Mouse (Mus musculus) stomach, postnatal 0 days (tissue): ENCODE data around the gene Gm34302. TPM values are rescaled to one million over a fixed set of nuclear protein-coding genes. Genes with fewer than 3 reads are reported as not detected.
"Not testable (repeated sequence)": the region's sequence is repeated elsewhere in the genome, so short reads cannot be mapped to it uniquely, and the experiment has no call there.

ENCODE experiments used
- ATAC-seq: fragments of 200-750 bp; cut with Nextera tagmentation; 2 replicates; pipeline ENCODE4 v1.8.0; 2017; ENCODE audit not compliant: low FRiP score, low TSS enrichment
- DNase-seq: peaks from one replicate; pipeline ENCODE4 v3.0.0-alpha.2; 2016; ENCODE audit warnings: low spot score
- H3K27ac ChIP-seq: fragments of 300-500 bp; sonication (generic); replicated peaks from 2 replicates; pipeline ENCODE4 v1.5.1; 2014; ENCODE audit warnings: mild to moderate bottlenecking, control low read depth
- H3K27me3 ChIP-seq: fragments of 300-500 bp; sonication (generic); 2 replicates; pipeline ENCODE4 v1.6.1; 2014; ENCODE audit warnings: low read length; ENCODE audit not compliant: control insufficient read depth, insufficient read depth
- H3K36me3 ChIP-seq: fragments of 300-500 bp; sonication (generic); 2 replicates; pipeline ENCODE4 v1.6.1; 2014; ENCODE audit warnings: low read length, mixed read lengths; ENCODE audit not compliant: control insufficient read depth, insufficient read depth
- H3K4me1 ChIP-seq: fragments of 300-500 bp; sonication (generic); replicated peaks from 2 replicates; pipeline ENCODE4 v1.6.1; 2014; ENCODE audit warnings: antibody characterized with exemption; ENCODE audit not compliant: control insufficient read depth, insufficient read depth
- H3K4me2 ChIP-seq: fragments of 300-500 bp; sonication (generic); replicated peaks from 2 replicates; pipeline ENCODE4 v1.6.1; 2014; ENCODE audit warnings: low read depth, mild to moderate bottlenecking, control low read depth, moderate library complexity
- H3K4me3 ChIP-seq: fragments of 300-500 bp; sonication (generic); 2 replicates; pipeline ENCODE4 v1.5.1; 2014; ENCODE audit warnings: low read depth, low read length, control low read depth
- H3K9ac ChIP-seq: fragments of 300-500 bp; sonication (generic); 2 replicates; pipeline ENCODE4 v1.6.1; 2014; ENCODE audit warnings: mild to moderate bottlenecking, low read length, control low read depth, mixed read lengths
- H3K9me3 ChIP-seq: fragments of 300-500 bp; sonication (generic); 2 replicates; pipeline ENCODE4 v1.6.1; 2016; ENCODE audit warnings: low read length; ENCODE audit not compliant: control insufficient read depth
- CTCF ChIP-seq: IDR thresholded peaks from 2 replicates; pipeline ENCODE4 v1.5.1; 2016; ENCODE audit warnings: antibody characterized with exemption, low read depth, mild to moderate bottlenecking, moderate library complexity
- EP300 ChIP-seq: optimal IDR thresholded peaks from 2 replicates; pipeline ENCODE3; 2016; ENCODE audit warnings: antibody characterized with exemption
- WGBS: fragments of 180-500 bp; shearing (Covaris S2); extraction: QIAGEN DNeasy Blood & Tissue Kit; methylation state at CpG from one replicate; pipeline ENCODE4 v1.1.7; 2014; 5-methylcytosine and 5-hydroxymethylcytosine counted together
- polyA plus RNA-seq: library from polyadenylated mRNA; unstranded; fragments of >200 nt; fragmentation: Nextera tagmentation; extraction: Ambion mirVana; gene quantifications from 2 replicates; pipeline ENCODE4 v1.2.1, GENCODE M21; 2015

Gene Gm34302
- polyA plus RNA-seq = not detected in 2 replicates

DNA sequence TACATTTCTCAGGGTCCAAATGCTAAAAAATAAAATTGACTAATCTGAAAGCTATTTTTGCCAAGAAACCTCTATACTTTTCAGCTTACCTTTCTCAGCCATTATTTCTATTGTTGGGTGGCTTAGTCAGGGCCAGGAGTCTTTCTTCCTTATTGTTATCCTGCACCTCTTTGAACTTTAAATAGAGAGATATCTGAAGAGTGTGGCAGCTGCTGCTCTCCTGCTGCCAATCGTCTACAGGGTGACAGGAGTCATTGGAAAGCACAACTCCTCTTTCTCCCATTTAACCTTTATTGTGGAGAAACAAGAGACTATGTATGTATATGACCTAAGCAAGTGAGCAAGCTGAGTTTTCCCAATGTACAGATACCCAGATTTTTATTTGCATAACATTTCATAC is at the start of gene Gm34302:
Gm34302 (minus strand) TSS at position 154 of the 400 bp plus-strand sequence.
- Histone ChIP-seq H3K9ac (no peak within 1 kb of the TSS), H3K27me3 (no peaks in the 10 kb centered on the region), H3K4me3 (no peak within 1 kb of the TSS), H3K36me3 (no peaks in the 10 kb centered on the region), H3K9me3 (no peaks in the 10 kb centered on the region), H3K27ac (no peak within 1 kb of the TSS), H3K4me1 (no peaks in the 10 kb centered on the region), H3K4me2 (no peak within 1 kb of the TSS)
- DNase-seq = no peak
- TF ChIP-seq CTCF = no peak
- no peak for TF ChIP-seq EP300
- ATAC-seq = no peak
- WGBS = 31% methylated on average over 1 of the region's 1 CpGs

DNA sequence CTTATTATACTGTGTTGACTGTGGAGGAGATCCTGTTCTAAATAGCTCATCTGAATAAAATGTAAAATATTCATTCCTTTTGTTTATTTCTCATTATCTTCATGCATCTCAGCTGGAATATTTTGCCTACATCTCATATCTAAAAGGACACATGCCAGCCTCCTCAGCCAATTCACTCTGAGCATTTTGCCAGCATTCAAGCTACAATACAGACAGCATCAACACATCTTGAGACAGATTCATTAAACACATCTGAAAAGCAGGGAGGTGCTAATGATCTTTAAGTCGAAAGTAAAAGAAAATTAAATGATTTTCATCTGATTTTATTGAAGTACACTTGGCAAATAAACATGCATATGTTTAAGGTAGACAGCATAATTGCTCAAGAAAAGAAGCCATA is 48.2 kb upstream of the Gm34302 start:
- Histone ChIP-seq H3K4me1 (no peaks in the 10 kb centered on the region), H3K9ac (no peak overlapping the region), H3K9me3 (no peaks in the 10 kb centered on the region), H3K36me3 (no peaks in the 10 kb centered on the region), H3K27ac (no peak overlapping the region), H3K4me3 (no peak overlapping the region), H3K4me2 (no peak overlapping the region), H3K27me3 (no peaks in the 10 kb centered on the region)
- 50% methylated on average over 1 of the region's 1 CpGs for WGBS
- TF ChIP-seq CTCF = no peak
- TF ChIP-seq EP300 = no peak
- no peak for DNase-seq
- no peak for ATAC-seq

DNA sequence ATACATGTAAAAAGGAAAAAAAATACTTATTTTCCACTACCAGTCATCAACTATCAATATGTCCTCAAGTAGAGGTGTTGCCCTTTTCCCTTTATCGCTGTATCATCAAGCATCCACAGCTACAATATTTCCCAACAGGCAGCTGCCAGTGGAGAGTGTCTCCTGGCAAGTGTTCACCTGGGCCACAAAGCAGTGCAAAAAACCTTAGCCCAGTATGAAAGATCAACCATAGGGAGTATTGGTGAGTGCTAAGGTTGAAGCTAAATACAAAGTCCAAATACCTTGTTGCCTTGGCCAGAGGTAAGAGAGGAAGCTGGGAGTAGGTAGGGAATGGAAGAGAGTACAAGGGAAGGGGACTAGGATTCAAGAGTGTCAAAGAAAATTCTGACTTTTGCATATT is 34.0 kb upstream of the Gm34302 start:
- no peak for ATAC-seq
- H3K9me3 ChIP-seq = no peaks in the 10 kb centered on the region
- H3K36me3 ChIP-seq = no peaks in the 10 kb centered on the region
- TF ChIP-seq EP300 (no peak), CTCF (no peak)
- no peak overlapping the region for H3K9ac ChIP-seq
- no peaks in the 10 kb centered on the region for H3K4me1 ChIP-seq
- no peak overlapping the region for H3K4me3 ChIP-seq
- no peak for DNase-seq
- no peak overlapping the region for H3K4me2 ChIP-seq
- WGBS = 81% methylated on average over 1 of the region's 1 CpGs
- H3K27ac ChIP-seq = no peak overlapping the region
- H3K27me3 ChIP-seq = no peaks in the 10 kb centered on the region

DNA sequence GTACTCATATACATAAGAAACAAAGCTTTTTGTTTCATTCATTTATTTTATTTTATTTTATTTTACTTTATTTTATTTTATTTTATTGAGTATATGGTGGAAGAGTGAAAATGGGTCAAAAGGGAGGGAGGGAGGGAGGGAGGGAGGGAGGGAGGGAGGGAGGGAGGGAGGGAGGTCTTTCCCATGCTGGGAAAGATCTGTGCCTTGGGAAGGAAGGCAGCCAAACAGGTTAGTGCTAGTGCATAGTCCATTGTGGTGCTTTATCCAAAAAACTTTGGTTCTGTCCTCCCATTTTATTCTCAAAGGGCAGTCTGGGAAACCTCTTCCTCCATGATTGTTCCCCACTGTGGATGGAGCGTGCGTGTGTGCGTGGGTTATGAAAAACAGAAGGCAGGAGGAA is 32.6 kb upstream of the Gm34302 start:
- H3K9ac ChIP-seq, H3K9me3 ChIP-seq, H3K4me2 ChIP-seq, H3K36me3 ChIP-seq, DNase-seq, H3K27me3 ChIP-seq, H3K27ac ChIP-seq, H3K4me3 ChIP-seq, H3K4me1 ChIP-seq: not testable (repeated sequence)
- 74% methylated on average over 3 of the region's 3 CpGs for WGBS
- peak; percentile 73; the same call in 1 of the 2 replicates for ATAC-seq

DNA sequence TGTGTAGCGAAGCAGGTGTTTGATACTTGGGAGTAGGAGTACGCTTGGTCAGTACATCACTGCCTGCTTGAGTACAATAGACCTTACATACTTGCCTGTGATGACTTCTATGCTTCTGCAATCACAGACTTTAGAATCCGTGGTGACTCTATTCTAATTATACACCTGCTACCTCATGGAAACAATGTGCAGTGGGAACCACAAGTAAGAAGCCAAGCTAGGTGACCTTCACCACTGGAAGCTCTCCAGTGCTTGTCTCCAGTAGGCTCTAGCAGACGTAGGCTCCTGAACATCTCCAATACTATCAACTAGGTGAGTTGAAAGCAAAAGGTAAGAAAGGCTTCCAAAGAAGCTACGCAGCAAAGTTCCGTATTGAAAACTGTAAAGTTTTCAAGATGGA is 27.6 kb upstream of the Gm34302 start:
- H3K36me3 ChIP-seq = no peaks in the 10 kb centered on the region
- WGBS = 90% methylated on average over 6 of the region's 6 CpGs
- ATAC-seq = no peak
- DNase-seq = no peak
- no peaks in the 10 kb centered on the region for H3K27me3 ChIP-seq
- H3K4me2 ChIP-seq = no peak overlapping the region
- no peak overlapping the region for H3K27ac ChIP-seq
- H3K9ac ChIP-seq = no peak overlapping the region
- no peaks in the 10 kb centered on the region for H3K9me3 ChIP-seq
- H3K4me3 ChIP-seq = no peak overlapping the region
- no peaks in the 10 kb centered on the region for H3K4me1 ChIP-seq
- TF ChIP-seq CTCF = no peak
- no peak for TF ChIP-seq EP300

DNA sequence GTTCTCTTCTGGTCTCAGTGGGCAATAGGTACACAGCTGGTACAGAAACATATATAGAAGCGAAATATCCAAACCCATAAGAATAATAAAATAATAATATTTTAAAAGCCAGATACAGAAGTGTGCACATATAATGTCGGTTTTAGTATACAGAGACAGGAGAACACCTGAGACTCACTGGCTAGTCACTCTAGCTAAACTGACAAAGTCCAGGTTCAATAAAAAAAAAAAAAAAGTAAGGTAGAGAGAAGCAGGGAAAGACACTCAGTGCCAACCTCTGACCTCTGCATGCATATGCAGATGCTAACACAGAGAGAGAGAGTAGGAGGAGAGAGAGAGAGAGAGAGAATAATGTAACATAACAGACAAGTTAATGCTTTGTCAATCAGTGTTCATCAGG is 25.8 kb upstream of the Gm34302 start:
- WGBS = 85% methylated on average over 2 of the region's 2 CpGs
- Histone ChIP-seq H3K4me2 (no peak overlapping the region), H3K9ac (no peak overlapping the region), H3K27ac (no peak overlapping the region), H3K27me3 (no peaks in the 10 kb centered on the region), H3K9me3 (no peaks in the 10 kb centered on the region), H3K36me3 (no peaks in the 10 kb centered on the region), H3K4me1 (no peaks in the 10 kb centered on the region), H3K4me3 (no peak overlapping the region)
- no peak for DNase-seq
- TF ChIP-seq EP300 = no peak
- no peak for TF ChIP-seq CTCF
- ATAC-seq = no peak
